Comparison of ENCODE assay signal across 22 mouse cellular contexts in the genomic region with DNA sequence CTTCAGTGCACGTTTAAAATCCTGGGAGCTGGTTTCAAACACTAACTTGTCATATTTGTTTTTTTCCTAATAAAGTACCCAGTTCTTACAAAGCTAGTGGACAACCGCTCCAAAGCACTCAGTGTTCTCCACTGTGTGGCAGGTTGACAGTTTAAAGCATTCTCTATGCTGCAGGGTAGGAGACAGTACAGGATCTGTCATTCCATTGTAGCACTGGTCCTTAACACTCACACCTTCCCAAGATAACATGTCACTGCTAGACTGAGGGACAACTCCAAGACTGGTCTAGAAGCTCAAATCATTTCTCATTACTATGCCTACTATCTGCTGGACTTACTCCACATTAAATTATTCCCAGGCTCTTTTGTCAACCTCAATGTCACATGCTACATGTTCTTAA.
DNase-seq lines count a peak whose midpoint lies in the region; ATAC-seq and TF ChIP-seq lines count a peak whose summit lies in the region.
"Had no signal": no experiment of that assay in that cellular context is flagged by ENCODE, and none has a peak within 500 bp of the region (broad histone marks: within the 10 kb centered on the region; RNA-seq: fewer than 3 reads in every experiment).

No protein-coding gene starts in this region.

- no peak for DNase-seq in heart, postnatal 14 days
- DNase-seq in heart, postnatal 25 days (ENCODE audit: low spot score), result no peak
- peak; percentile 57 for DNase-seq in heart, postnatal 0 days (ENCODE audit: low spot score)
- no peak for DNase-seq in forebrain, postnatal 0 days
- DNase-seq: adrenal gland, adult 2 months; adrenal gland, postnatal 14 days; cerebellum, adult 11 months; cerebellum, adult 9-11 months; cerebellum, postnatal 25 days; gastrocnemius, postnatal 25 days; kidney, adult 18-20 months; kidney, adult 9 months had no signal

- WGBS in heart, embryonic 11.5 days (ENCODE audit: insufficient replicate concordance), result 64% methylated on average over 2 of the region's 2 CpGs
- WGBS in heart, embryonic 14.5 days, result 35% methylated on average over 2 of the region's 2 CpGs
- WGBS in heart, postnatal 0 days, result 38% methylated on average over 2 of the region's 2 CpGs
- 93% methylated on average over 2 of the region's 2 CpGs for WGBS in forebrain, postnatal 0 days

- no peaks in the 10 kb centered on the region for H3K36me3 ChIP-seq in heart, embryonic 11.5 days (ENCODE audit: control insufficient read depth, insufficient read depth, low read length)
- no peaks in the 10 kb centered on the region for H3K36me3 ChIP-seq in heart, embryonic 14.5 days (ENCODE audit: control insufficient read depth, insufficient read depth, low read length)
- no peaks in the 10 kb centered on the region for H3K36me3 ChIP-seq in heart, postnatal 0 days (replicated peaks; ENCODE audit: control insufficient read depth, insufficient read depth, low read length)
- H3K36me3 ChIP-seq in forebrain, postnatal 0 days (ENCODE audit: insufficient read depth), result peaks cover 4% of the 10 kb centered on the region; the same call in 1 of the 2 replicates
- H3K36me3 ChIP-seq: embryonic facial prominence, embryonic 12.5 days; embryonic facial prominence, embryonic 15.5 days had no signal

- peaks cover 12% of the 10 kb centered on the region for H3K4me1 ChIP-seq in heart, embryonic 11.5 days (ENCODE audit: control insufficient read depth, insufficient read depth, low read length)
- peaks cover 11 to 33% of the 10 kb centered on the region in 2 experiments for H3K4me1 ChIP-seq in heart, embryonic 14.5 days (ENCODE audit: control insufficient read depth in 2 of 2, insufficient read depth in 2 of 2, low read length in 2 of 2)
- peaks cover 23% of the 10 kb centered on the region for H3K4me1 ChIP-seq in heart, postnatal 0 days (ENCODE audit: control insufficient read depth, insufficient read depth)
- no peaks in the 10 kb centered on the region for H3K4me1 ChIP-seq in forebrain, postnatal 0 days (ENCODE audit: insufficient read depth)
- H3K4me1 ChIP-seq: embryonic facial prominence, embryonic 12.5 days; embryonic facial prominence, embryonic 15.5 days had no signal

- H3K27me3 ChIP-seq in heart, embryonic 11.5 days (ENCODE audit: control insufficient read depth, insufficient read depth, low read length), result no peaks in the 10 kb centered on the region
- H3K27me3 ChIP-seq in heart, embryonic 14.5 days (ENCODE audit: control insufficient read depth, insufficient read depth, low read length), result no peaks in the 10 kb centered on the region
- H3K27me3 ChIP-seq in heart, postnatal 0 days (ENCODE audit: control insufficient read depth, insufficient read depth, low read length), result no peaks in the 10 kb centered on the region
- H3K27me3 ChIP-seq in forebrain, postnatal 0 days (ENCODE audit: insufficient read depth, low read length), result no peaks in the 10 kb centered on the region
- H3K27me3 ChIP-seq: embryonic facial prominence, embryonic 12.5 days; embryonic facial prominence, embryonic 15.5 days had no signal

- peak overlapping the region; percentile 65 for H3K27ac ChIP-seq in heart, embryonic 11.5 days (ENCODE audit: low read depth, low read length)
- H3K27ac ChIP-seq in heart, embryonic 14.5 days (replicated peaks in 1 of 2; ENCODE audit: control insufficient read depth in 1 of 2, insufficient read depth in 1 of 2, low read depth in 2 of 2, low read length in 2 of 2), result peak overlapping the region; percentile 68 to 77
- peak overlapping the region; percentile 33; the same call in 1 of the 2 replicates for H3K27ac ChIP-seq in heart, postnatal 0 days (ENCODE audit: low read depth)
- no peak overlapping the region for H3K27ac ChIP-seq in forebrain, postnatal 0 days (ENCODE audit: low read depth, low read length)
- H3K27ac ChIP-seq: embryonic facial prominence, embryonic 12.5 days; embryonic facial prominence, embryonic 15.5 days; hindbrain, embryonic 14.5 days; hindbrain, postnatal 0 days had no signal

- TF ChIP-seq CTCF in heart, postnatal 0 days (IDR thresholded peaks at IDR 0.05; ENCODE audit: low read depth), result no peak
- TF ChIP-seq CTCF in forebrain, postnatal 0 days (IDR thresholded peaks at IDR 0.05; ENCODE audit: low read depth), result no peak

- no peak for ATAC-seq in heart, embryonic 11.5 days (replicated peaks; ENCODE audit: insufficient number of reproducible peaks, low FRiP score, low TSS enrichment)
- peak; percentile 71; the same call in 1 of the 2 replicates for ATAC-seq in heart, embryonic 14.5 days (ENCODE audit: insufficient number of reproducible peaks, insufficient read depth, low FRiP score, low read depth)
- peak; percentile 89 for ATAC-seq in heart, postnatal 0 days (ENCODE audit: insufficient read depth, low read depth)
- no peak for ATAC-seq in forebrain, postnatal 0 days
- ATAC-seq: CD4-positive, CD25-positive, alpha-beta regulatory T cell, adult 4 months; forebrain, embryonic 14.5 days; hindbrain, postnatal 0 days; inflammation-experienced regulatory T-cells, adult 6 months; intestine, embryonic 16.5 days had no signal

- no peak overlapping the region for H3K4me2 ChIP-seq in heart, embryonic 11.5 days
- no peak overlapping the region for H3K4me2 ChIP-seq in heart, embryonic 14.5 days (ENCODE audit: low read length)
- no peak overlapping the region for H3K4me2 ChIP-seq in heart, postnatal 0 days (ENCODE audit: low read depth, low read length)
- H3K4me2 ChIP-seq in forebrain, postnatal 0 days (ENCODE audit: low read depth), result no peak overlapping the region
- H3K4me2 ChIP-seq: embryonic facial prominence, embryonic 12.5 days; embryonic facial prominence, embryonic 15.5 days; hindbrain, embryonic 14.5 days had no signal

- intact Hi-C loops in heart, postnatal 14 days (cut with DNase I), result loop anchor here (10.0 kb wide), 1 partner anchor 320 kb away; no protein-coding TSS in a partner anchor
- intact Hi-C loops in heart, postnatal 25 days (cut with DNase I), result loop anchor here (5.0 kb wide), 1 partner anchor 67 kb away; no protein-coding TSS in a partner anchor

- no peak overlapping the region for H3K4me3 ChIP-seq in heart, embryonic 11.5 days (ENCODE audit: low read depth, low read length)
- H3K4me3 ChIP-seq in heart, embryonic 14.5 days (ENCODE audit: control insufficient read depth in 1 of 2, insufficient read depth in 1 of 2, low read depth in 1 of 2, low read length in 2 of 2), result no peak overlapping the region
- no peak overlapping the region for H3K4me3 ChIP-seq in heart, postnatal 0 days (ENCODE audit: low read depth, low read length)
- H3K4me3 ChIP-seq in forebrain, postnatal 0 days (ENCODE audit: low read depth, low read length), result no peak overlapping the region
- H3K4me3 ChIP-seq: embryonic facial prominence, embryonic 12.5 days; embryonic facial prominence, embryonic 15.5 days had no signal

- TF ChIP-seq EP300 in heart, postnatal 0 days (IDR thresholded peaks at IDR 0.05; ENCODE audit: low read depth), result peak; percentile 24; the same call in 1 of the 2 replicates

- H3K9ac ChIP-seq in heart, embryonic 11.5 days (ENCODE audit: low read depth, low read length), result no peak overlapping the region
- no peak overlapping the region for H3K9ac ChIP-seq in heart, embryonic 14.5 days (ENCODE audit: low read length)
- no peak overlapping the region for H3K9ac ChIP-seq in heart, postnatal 0 days (replicated peaks; ENCODE audit: low read depth, low read length)
- no peak overlapping the region for H3K9ac ChIP-seq in forebrain, postnatal 0 days
- H3K9ac ChIP-seq: embryonic facial prominence, embryonic 12.5 days; embryonic facial prominence, embryonic 15.5 days; hindbrain, embryonic 14.5 days had no signal

- no peaks in the 10 kb centered on the region for H3K9me3 ChIP-seq in heart, embryonic 11.5 days (replicated peaks; ENCODE audit: control insufficient read depth, low read length)
- no peaks in the 10 kb centered on the region for H3K9me3 ChIP-seq in heart, embryonic 14.5 days (ENCODE audit: control insufficient read depth, low read length)
- H3K9me3 ChIP-seq in heart, postnatal 0 days (replicated peaks; ENCODE audit: control insufficient read depth, low read length), result no peaks in the 10 kb centered on the region
- no peaks in the 10 kb centered on the region for H3K9me3 ChIP-seq in forebrain, postnatal 0 days (ENCODE audit: low read length)
- H3K9me3 ChIP-seq: embryonic facial prominence, embryonic 12.5 days; embryonic facial prominence, embryonic 15.5 days had no signal

Comparison
In these comparisons a context has a peak if more than half of its experiments do, and no peak if none do; other contexts are left out.
1. ATAC-seq: peak in heart, embryonic 14.5 days (single experiment) and heart, postnatal 0 days (single experiment); none in heart, embryonic 11.5 days (single experiment) and forebrain, postnatal 0 days (single experiment).